Mouse (Mus musculus) embryonic facial prominence, embryonic 11.5 days (tissue): ENCODE data around the gene Traf4. TPM values are rescaled to one million over a fixed set of nuclear protein-coding genes. Genes with fewer than 3 reads are reported as not detected.

Experiments
- ATAC-seq: fragments of 200-750 bp; cut with Nextera tagmentation; replicated peaks from 2 replicates; pipeline ENCODE4 v1.8.0; 2017; ENCODE audit warnings: low read depth; ENCODE audit not compliant: insufficient number of reproducible peaks, low FRiP score, low TSS enrichment
- DNase-seq: peaks from one replicate; pipeline ENCODE4 v3.0.0-alpha.2; 2015; ENCODE audit warnings: low spot score
- H3K27ac ChIP-seq: fragments of 300-500 bp; sonication (generic); replicated peaks from 2 replicates; pipeline ENCODE4 v1.5.1; 2014; ENCODE audit warnings: mild to moderate bottlenecking, low read depth, low read length, control low read depth
- H3K27me3 ChIP-seq: fragments of 300-500 bp; sonication (generic); 2 replicates; pipeline ENCODE4 v1.6.1; 2014; ENCODE audit warnings: mild to moderate bottlenecking, low read length, moderate library complexity, mixed read lengths; ENCODE audit not compliant: control insufficient read depth, insufficient read depth
- H3K36me3 ChIP-seq: fragments of 300-500 bp; sonication (generic); replicated peaks from 2 replicates; pipeline ENCODE4 v1.6.1; 2014; ENCODE audit warnings: low read depth, mild to moderate bottlenecking, low read length, moderate library complexity, mixed read lengths; ENCODE audit not compliant: control insufficient read depth, insufficient read depth
- H3K4me1 ChIP-seq: fragments of 300-500 bp; sonication (generic); 2 replicates; pipeline ENCODE4 v1.6.1; 2014; ENCODE audit warnings: low read length, mixed read lengths; ENCODE audit not compliant: control insufficient read depth, insufficient read depth
- H3K4me2 ChIP-seq: fragments of 300-500 bp; sonication (generic); 2 replicates; pipeline ENCODE4 v1.6.1; 2014; ENCODE audit warnings: low read depth, mild to moderate bottlenecking, control low read depth, low read length, moderate library complexity
- H3K4me3 ChIP-seq: fragments of 300-500 bp; sonication (generic); 2 replicates; pipeline ENCODE4 v1.5.1; 2014; ENCODE audit warnings: low read depth, low read length, control low read depth
- H3K9ac ChIP-seq: fragments of 300-500 bp; sonication (generic); replicated peaks from 2 replicates; pipeline ENCODE4 v1.6.1; 2014; ENCODE audit warnings: mild to moderate bottlenecking, control low read depth, low read length
- H3K9me3 ChIP-seq: fragments of 300-500 bp; sonication (generic); replicated peaks from 2 replicates; pipeline ENCODE4 v1.6.1; 2016; ENCODE audit warnings: mild to moderate bottlenecking, low read length, inconsistent platforms, mixed read lengths; ENCODE audit not compliant: control insufficient read depth
- WGBS: fragments of 180-500 bp; shearing (Covaris S2); extraction: QIAGEN DNeasy Blood & Tissue Kit; methylation state at CpG from one replicate; pipeline ENCODE4 v1.1.7; 2014; 5-methylcytosine and 5-hydroxymethylcytosine counted together
- polyA plus RNA-seq: library from polyadenylated mRNA; unstranded; fragments of >200 nt; fragmentation: Nextera tagmentation; extraction: Ambion mirVana; gene quantifications from 2 replicates; pipeline ENCODE4 v1.2.1, GENCODE M21; 2014

Traf4 gene
- polyA plus RNA-seq, 1 experiment from 2014 or later = 84.9 TPM

DNA sequence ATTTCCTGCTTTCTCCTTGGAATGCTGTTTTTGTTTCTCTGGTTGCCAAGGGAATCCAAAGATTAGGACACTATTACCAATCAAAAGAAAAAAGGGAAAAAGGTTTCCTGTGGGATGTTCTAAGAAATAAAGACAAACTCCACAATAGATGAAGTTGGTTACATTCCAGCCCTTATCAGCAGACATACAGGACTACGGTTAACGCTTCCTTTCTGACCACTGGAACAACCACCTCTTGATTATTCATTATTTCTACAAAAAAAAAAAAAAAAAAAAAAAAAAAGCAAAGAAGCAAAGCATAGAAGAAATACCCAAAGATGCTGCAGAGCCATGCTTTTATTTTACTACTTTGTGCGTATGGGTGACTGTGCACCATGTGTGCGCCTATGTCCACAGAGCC lies 42.6 kb downstream of the Traf4 start:
- no peak for ATAC-seq
- WGBS = 94% methylated on average over 4 of the region's 4 CpGs
- Histone ChIP-seq H3K9me3 (no peaks in the 10 kb centered on the region), H3K27me3 (no peaks in the 10 kb centered on the region), H3K4me3 (no peak overlapping the region), H3K36me3 (no peaks in the 10 kb centered on the region), H3K4me1 (no peaks in the 10 kb centered on the region), H3K4me2 (no peak overlapping the region), H3K27ac (no peak overlapping the region), H3K9ac (no peak overlapping the region)
- DNase-seq = no peak

DNA sequence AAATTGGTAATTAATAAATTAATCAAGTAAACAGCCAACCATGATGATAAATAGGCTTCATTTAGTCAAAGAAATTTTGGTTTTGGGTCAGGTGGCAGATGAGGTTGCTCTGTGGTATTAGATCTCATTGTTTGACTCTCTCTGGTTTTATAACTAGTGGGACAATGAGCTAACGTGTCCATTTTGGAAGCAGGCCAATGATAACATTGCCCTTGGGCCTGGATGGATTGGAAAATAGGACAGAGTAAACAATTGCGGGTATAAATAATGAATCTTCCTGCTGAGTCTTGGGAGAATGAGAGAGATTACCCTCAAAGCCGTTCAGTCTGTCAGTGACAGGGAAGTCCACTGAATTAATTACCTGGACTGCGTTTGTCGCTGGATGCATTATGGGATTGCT lies 44.2 kb downstream of the Traf4 start:
- DNase-seq = no peak
- 79% methylated on average over 5 of the region's 5 CpGs for WGBS
- H3K4me1 ChIP-seq = no peaks in the 10 kb centered on the region

DNA sequence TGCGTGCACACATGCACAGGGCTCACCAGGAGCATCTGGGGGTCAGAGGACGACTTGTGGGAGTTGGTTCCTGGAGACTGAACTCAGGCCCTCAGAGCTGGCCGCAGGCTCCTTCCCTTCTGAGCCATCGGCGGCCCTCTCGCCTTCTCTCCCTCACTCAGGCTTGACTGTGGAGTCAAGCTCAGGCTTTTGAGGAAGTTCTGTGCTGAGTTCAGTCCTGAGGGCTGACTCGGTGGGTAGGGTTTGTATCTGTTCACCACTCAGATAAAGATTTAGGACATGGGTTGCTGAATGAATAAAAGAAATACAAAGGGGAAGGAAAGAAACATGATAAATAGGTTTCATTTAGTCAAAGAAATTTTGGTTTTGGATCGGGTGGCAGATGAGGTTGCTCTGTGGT lies 45.5 kb downstream of the Traf4 start:
- Histone ChIP-seq H3K9me3 (no peaks in the 10 kb centered on the region), H3K4me3 (no peak overlapping the region), H3K27me3 (no peaks in the 10 kb centered on the region), H3K4me1 (no peaks in the 10 kb centered on the region), H3K27ac (no peak overlapping the region), H3K36me3 (no peaks in the 10 kb centered on the region), H3K9ac (no peak overlapping the region), H3K4me2 (no peak overlapping the region)
- no peak for DNase-seq
- no peak for ATAC-seq
- WGBS = 82% methylated on average over 8 of the region's 8 CpGs

More for the DNA sequence above, 44.2 kb downstream of the Traf4 start:
- Histone ChIP-seq H3K4me2 (no peak overlapping the region), H3K9me3 (no peaks in the 10 kb centered on the region), H3K9ac (no peak overlapping the region), H3K4me3 (no peak overlapping the region), H3K27ac (no peak overlapping the region), H3K27me3 (no peaks in the 10 kb centered on the region), H3K36me3 (no peaks in the 10 kb centered on the region)
- ATAC-seq = no peak

DNA sequence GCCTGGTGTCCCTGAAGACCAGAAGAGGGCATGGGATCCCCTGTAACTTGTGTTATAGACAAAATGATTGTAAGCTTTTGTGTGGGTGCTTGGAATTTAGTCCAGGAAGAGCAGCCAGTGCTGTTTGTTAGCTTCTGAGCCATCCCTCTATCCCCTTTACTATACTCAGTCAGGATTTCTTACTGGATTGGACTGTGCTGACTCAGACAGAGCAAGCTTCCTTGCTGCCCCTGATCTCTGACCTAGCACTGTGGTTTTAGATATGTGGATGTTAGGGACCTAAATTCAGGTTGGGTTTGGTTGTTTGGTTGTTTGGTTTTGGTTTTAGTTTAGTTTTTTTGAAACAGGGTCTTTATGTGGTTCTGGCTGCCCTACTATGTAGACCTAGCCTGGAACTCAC lies 46.9 kb downstream of the Traf4 start:
- Histone ChIP-seq H3K9me3 (no peaks in the 10 kb centered on the region), H3K4me1 (peaks cover 2% of the 10 kb centered on the region; the same call in 1 of the 2 replicates), H3K27me3 (no peaks in the 10 kb centered on the region), H3K4me3 (no peak overlapping the region), H3K9ac (no peak overlapping the region), H3K36me3 (no peaks in the 10 kb centered on the region), H3K4me2 (no peak overlapping the region), H3K27ac (no peak overlapping the region)
- ATAC-seq (no peak), DNase-seq (no peak)

DNA sequence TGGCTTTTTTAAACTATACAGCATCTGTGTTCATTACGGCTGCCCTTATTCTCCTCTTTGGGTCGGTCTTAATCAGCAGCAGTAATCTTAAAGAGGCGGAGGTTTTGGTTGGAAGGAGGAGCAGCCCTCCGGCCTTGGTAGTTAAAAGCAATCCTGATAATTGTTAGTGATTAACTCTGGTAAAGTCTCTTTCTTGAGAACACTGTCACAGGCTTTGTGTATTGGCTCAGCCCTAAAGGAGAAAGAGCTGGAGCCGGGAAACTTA lies 49.3 kb downstream of the Traf4 start:
- Histone ChIP-seq H3K36me3 (no peaks in the 10 kb centered on the region), H3K4me2 (peak overlapping the region; percentile 45), H3K4me1 (peaks cover 2% of the 10 kb centered on the region; the same call in 1 of the 2 replicates), H3K27me3 (no peaks in the 10 kb centered on the region), H3K9ac (peak overlapping the region; percentile 78), H3K4me3 (peak overlapping the region; percentile 59), H3K9me3 (no peaks in the 10 kb centered on the region), H3K27ac (no peak overlapping the region; the same call in 1 of the 2 replicates)
- ATAC-seq (no peak), DNase-seq (peak; percentile 12)
- 13% methylated on average over 5 of the region's 5 CpGs for WGBS

DNA sequence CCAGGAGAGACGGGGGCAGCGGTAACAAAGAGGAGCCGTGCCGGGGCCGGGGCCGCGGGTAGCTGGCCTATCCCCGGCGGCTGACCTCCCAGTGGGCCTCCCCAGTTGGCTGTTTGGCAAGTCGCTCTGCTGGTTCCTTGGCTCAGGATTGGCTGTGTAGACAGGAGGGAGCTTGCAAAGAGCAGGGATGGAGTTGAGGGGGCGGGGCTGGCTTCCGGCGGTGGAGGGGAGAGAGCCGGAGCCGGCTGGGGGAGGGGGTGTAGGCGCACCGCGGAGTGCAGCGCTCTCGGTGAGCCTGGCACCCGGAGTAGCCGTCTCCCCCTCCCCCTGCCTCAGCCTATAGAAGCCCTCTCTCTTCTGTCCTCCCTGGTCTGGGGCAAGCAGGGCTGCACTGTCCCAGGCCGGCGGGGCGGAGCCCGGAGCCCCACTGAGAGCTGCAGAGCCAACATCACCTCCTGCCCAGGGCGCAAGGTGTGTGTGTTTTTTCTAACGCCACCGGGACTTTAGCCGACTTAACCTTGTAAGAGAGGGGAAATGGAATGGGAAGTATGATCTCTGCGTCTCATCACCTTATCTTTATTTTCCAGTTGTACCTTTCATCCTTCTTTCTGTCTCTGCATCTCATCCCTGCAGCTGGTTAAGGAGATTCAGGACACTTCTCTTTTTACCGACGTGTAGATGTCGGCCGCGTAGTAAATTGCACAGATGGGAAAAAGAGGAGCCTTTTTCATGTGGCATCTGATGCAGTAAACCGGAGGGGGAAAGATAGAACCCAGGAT lies 49.8 kb downstream of the Traf4 start:
- H3K4me1 ChIP-seq = peaks cover 2% of the 10 kb centered on the region; the same call in 1 of the 2 replicates
- H3K4me2 ChIP-seq = peak overlapping the region; percentile 68
- H3K36me3 ChIP-seq = no peaks in the 10 kb centered on the region
- peak overlapping the region; percentile 78 for H3K9ac ChIP-seq
- peak; percentile 100 for ATAC-seq
- DNase-seq = peak; percentile 98
- H3K27me3 ChIP-seq = no peaks in the 10 kb centered on the region
- H3K27ac ChIP-seq = peak overlapping the region; percentile 86
- no peaks in the 10 kb centered on the region for H3K9me3 ChIP-seq
- WGBS = 1% methylated on average over 32 of the region's 37 CpGs
- peak overlapping the region; percentile 59 for H3K4me3 ChIP-seq

DNA sequence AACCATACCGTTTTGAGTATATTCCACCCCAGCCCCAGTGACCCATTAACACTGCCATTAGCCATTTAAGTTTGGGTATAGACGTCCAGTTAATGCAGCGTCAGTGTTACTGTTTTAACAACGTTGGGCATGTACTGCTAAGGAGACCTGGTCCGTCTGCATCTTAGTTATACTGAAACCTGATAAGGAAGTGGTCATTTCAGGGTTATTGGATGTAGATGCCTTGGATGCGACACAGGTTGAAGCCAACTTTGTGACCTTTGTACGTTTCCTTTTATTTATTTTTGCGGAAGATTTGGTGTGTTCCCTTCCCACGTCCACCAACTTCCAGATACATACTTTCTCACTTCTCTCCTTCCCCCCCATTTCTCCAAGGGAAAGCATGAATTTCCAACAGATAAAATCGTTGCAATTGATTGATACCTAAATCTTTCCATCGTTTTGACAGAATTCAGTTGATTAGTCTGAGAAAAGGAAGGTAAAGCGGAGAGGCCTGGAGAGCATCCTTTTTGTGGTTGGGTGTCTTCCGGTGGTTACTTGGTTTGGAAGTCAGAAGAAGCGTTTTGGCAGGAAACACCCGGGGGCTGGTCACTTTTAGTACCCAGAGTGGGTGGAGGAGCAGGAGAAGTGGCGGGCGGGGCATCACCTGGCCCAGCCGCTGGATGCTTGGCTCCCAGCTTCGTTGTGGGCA lies 50.6 kb downstream of the Traf4 start:
- Histone ChIP-seq H3K36me3 (no peaks in the 10 kb centered on the region), H3K4me3 (peak overlapping the region; percentile 59), H3K4me1 (peaks cover 2% of the 10 kb centered on the region; the same call in 1 of the 2 replicates), H3K9ac (peak overlapping the region; percentile 77), H3K27me3 (no peaks in the 10 kb centered on the region), H3K27ac (peak overlapping the region; percentile 86), H3K4me2 (peak overlapping the region; percentile 68), H3K9me3 (no peaks in the 10 kb centered on the region)
- 9% methylated on average over 19 of the region's 19 CpGs for WGBS
- DNase-seq (no peak), ATAC-seq (no peak)

DNA sequence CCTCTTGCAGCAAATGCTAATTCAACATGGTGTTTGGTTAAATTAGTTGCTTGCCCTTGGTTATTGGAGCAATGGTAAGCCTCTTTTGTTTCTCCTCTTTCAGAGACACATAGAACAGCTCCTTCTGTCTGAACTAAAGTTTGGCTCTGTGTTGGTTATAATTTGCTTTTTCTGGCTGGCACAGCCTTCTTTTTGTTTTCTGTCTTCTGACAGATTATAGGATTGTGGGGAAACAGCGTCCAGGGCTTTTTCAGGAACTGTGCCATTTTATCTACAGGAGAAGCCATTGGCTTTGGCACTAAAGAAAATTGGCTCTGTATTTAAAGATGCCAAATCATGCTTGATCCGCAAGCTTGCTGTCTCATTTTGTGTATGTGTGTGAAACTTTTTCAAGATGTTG lies 51.8 kb downstream of the Traf4 start:
- Histone ChIP-seq H3K27me3 (no peaks in the 10 kb centered on the region), H3K4me1 (peaks cover 2% of the 10 kb centered on the region; the same call in 1 of the 2 replicates), H3K36me3 (no peaks in the 10 kb centered on the region), H3K9me3 (no peaks in the 10 kb centered on the region), H3K9ac (no peak overlapping the region), H3K4me3 (no peak overlapping the region), H3K4me2 (no peak overlapping the region), H3K27ac (no peak overlapping the region)
- 97% methylated on average over 2 of the region's 2 CpGs for WGBS
- DNase-seq = no peak
- ATAC-seq = no peak
